Mouse (Mus musculus) embryonic fibroblast, embryonic 13.5 days (primary cell): ENCODE results near the gene Pds5a.

Source experiments
- CTCF ChIP-seq: IDR thresholded peaks from 2 replicates; pipeline ENCODE4 v1.5.1; 2011; ENCODE audit warnings: mild to moderate bottlenecking, control low read depth, low read length, moderate library complexity, borderline replicate concordance; ENCODE audit not compliant: insufficient read depth
- POLR2A ChIP-seq: IDR thresholded peaks from 2 replicates; pipeline ENCODE4 v1.6.1; 2011; ENCODE audit warnings: low read depth, mild to moderate bottlenecking, control low read depth, low read length, moderate library complexity

DNA sequence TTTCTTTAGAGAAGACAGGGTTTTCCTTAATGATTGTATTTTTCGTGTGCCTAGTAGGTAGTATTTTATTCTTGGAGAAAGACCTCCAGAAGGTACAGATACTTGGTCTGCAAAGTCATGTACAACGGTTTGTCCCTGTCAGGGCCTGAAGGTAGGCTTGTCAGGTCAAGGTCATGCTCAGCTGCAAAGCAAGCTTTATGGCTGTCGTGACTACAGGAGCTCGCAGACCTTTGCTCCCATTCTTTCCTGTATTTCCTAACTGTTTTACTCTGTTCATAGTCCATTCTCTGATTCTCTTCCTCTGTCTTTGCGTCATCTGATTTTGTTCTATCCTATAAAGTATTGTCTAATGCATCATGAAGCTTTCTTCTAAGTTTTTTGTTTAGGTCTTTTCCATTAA lies 111.8 kb downstream of the Pds5a start:
- TF ChIP-seq CTCF (no peak), POLR2A (no peak)
